Mouse (Mus musculus) left cerebral cortex, adult 8-10 months (tissue): ENCODE data around the gene Cog8. TPM values are rescaled to one million over a fixed set of nuclear protein-coding genes. Genes with fewer than 3 reads are reported as not detected.
"Not testable (repeated sequence)": the region's sequence is repeated elsewhere in the genome, so short reads cannot be mapped to it uniquely, and the experiment has no call there.

Experiments
- DNase-seq, 2 experiments: peaks; one replicate each; pipeline ENCODE4 v3.0.0; 2022; ENCODE audit warnings: low spot score in 2 of 2
- microRNA-seq, 2 experiments: library from miRNA; unstranded; fragments of <30 nt; microRNA quantifications; one replicate each; pipeline ENCODE4 v1.2.0; 2022
- total RNA-seq, 4 experiments: library from RNA; stranded (reverse); gene quantifications; 2 replicates each; pipeline ENCODE4 v1.2.4; 2022

Gene Cog8
- total RNA-seq, 4 experiments from 2014 or later: 25.3 to 26.4 (median 26.3) TPM

DNA sequence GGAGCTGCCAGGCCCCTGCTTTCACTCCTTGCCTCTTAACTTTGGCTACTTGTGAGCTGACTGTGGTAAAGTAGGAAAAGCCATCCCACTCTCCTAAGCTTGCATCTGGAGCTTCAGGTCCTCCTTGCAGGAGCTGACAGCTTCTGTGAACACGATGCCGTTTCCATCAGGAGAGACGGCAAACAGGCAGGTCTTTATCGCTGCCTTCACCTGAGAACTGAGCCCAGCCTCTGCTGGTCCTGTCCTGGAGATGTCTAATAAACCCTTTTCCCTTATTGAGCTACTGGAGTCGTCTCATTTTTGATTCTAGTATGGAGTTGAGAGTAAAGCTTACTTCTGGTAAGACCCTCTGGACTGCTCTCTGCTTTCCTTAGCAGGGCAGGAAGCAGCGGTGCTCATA lies 11.0 kb downstream of the Cog8 start:
- no peak for DNase-seq

DNA sequence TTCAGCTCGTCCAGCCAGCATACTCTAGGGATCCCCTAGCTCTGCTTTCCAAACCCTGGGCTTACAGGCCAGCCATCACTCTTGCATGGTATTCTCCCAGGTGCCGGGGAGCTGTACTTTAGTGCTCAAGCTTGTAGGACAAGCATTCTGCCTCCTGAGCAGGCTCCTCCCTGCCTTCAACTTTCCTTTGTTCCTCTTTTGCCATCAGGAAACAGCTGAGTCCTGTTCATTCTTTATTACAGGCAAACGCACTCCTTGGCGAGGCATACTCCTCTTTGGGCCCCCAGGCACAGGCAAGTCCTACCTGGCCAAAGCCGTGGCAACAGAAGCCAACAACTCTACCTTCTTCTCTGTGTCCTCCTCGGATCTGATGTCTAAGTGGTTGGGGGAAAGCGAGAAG lies 15.9 kb downstream of the Cog8 start:
- no peak for DNase-seq

DNA sequence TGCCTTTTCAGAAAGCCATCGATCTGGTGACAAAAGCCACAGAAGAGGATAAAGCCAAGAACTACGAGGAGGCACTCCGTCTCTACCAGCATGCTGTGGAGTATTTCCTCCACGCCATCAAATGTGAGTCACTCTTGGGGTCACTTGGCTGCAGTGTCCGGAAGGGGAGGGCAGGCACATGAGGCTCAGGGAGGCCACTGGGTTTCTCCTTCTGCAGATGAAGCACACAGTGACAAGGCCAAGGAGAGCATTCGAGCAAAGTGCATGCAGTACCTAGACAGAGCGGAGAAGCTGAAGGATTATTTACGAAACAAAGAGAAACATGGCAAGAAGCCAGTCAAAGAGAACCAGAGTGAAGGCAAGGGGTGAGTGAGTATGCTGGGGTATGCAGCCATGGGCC lies 19.9 kb downstream of the Cog8 start:
- no peak for DNase-seq

DNA sequence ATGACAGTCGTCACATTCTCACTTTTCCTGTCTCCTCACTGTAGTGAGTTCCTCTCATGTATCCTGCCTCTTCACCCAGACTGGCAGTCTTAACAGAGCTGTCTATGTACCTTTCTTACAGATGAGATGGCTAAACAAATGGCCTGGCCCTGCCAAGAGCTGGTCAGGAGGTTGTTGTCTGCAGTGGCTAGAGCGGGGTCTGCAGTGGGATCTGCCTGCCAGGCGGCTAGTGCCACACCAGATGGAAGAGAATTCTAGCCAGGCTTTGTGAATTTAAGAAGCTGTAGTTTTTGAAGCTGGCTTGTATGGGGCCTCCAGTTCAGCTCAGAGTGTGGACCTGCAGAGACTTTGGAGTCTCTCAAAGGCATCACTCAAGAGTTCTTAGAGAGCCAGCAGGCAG lies 20.8 kb downstream of the Cog8 start:
- DNase-seq: no peak

DNA sequence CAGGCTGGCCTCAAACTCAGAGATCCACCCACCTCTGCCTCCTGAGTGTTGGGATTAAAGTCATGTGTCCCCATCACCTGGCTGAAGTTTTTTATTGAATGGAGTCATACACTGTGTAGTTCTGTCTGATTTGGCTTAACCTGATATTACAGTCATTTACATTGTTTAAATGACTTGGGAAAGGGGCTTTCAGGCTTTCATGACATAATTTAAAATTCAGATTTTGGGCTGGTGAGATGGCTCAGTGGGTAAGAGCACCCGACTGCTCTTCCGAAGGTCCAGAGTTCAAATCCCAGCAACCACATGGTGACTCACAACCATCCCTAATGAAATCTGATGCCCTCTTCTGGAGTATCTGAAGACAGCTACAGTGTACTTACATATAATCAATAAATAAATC lies 22.9 kb downstream of the Cog8 start:
- DNase-seq: not testable (repeated sequence)

DNA sequence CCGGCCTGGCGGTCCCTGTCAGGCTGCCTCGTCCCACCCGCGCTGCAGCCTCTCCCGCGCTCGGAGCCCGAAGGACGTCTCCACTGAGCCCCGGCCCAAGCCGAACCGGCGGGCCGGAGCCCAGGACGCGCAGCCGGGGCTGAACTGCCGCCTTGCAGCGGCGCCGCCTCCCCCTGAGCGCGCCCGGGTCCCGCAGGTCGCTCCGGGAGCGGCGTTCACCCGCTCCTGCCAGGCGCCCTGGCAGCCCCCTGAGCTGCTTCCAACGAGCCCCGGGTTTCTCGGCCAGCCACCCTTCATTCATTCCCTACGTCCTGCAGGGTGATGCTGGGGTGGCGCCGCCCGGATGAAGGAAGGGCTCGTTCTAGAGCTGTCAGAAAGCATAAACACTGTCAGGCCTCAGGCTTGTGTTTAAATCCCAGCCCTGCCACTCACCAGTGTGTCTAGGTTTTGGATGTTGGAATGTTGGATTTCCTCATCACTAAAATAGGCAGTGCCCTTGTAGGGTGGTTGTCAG lies 24.9 kb downstream of the Cog8 start:
- no peak for DNase-seq

DNA sequence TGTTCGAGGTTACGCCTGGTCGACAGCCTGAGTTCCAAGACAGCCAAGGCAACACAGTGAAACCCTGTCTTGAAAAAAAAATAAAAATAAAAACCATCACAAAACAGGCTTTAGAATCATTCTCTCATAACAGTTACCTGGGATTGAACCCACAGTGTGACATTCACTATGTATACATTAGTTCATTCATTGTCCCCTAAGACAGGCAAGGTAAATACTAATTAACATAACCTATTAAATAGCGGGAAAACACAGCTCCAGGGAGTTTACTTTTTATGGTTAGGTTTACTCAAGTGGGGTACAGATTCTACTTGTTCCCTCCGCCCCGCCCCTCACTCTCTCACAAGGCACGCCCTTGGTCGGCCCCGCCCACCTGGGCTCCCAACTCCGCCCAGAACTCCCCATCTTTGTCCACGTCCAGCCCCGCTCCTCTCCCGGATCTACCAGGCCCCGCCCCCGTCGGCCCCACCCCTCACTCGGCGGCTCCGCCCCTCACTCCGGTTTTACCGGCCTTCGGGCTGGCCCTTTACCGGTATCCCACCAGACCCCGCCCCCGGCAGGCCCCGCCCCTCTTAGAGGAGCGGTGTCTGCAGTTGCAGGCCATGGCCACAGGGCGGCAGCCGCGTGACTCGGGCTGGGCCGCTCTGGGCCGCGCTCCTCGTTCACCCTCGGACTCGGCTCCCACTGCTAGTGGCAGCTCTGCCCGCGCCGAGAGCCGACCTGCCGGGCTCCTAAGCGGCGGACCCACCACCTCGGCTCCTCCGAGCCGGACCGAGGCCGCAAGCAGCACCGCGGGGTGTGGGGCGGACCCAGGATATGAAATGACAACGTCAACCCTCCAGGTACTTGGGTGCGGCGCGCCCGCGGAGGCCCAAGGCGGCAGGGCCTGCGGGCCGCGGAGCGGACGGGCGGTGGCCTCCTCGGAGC lies 25.6 kb downstream of the Cog8 start, which contains the start of gene Vps4a:
Vps4a (plus strand) TSS at position 573 of the 927 bp plus-strand sequence.
- DNase-seq: peak; percentile 89 to 91

DNA sequence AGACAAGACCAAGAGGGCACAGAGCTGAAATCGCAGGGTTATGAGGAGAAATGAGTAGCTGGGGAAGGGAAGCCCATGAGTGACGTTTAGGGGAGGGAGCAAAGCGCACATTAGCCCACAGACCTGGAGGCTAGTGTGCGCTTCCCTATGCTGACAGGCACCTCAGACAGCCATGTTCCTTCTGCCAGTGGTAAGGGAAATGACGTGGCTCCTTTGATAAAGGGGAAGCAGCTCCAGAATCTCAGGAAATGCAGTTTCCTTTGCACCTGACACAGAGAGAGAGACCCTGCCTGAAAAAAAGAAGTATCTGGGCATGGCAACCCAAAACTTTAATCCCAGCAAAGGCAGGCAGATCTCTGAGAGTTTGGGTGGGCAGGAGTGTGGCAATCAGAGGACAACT lies 26.4 kb downstream of the Cog8 start:
- DNase-seq: no peak

DNA sequence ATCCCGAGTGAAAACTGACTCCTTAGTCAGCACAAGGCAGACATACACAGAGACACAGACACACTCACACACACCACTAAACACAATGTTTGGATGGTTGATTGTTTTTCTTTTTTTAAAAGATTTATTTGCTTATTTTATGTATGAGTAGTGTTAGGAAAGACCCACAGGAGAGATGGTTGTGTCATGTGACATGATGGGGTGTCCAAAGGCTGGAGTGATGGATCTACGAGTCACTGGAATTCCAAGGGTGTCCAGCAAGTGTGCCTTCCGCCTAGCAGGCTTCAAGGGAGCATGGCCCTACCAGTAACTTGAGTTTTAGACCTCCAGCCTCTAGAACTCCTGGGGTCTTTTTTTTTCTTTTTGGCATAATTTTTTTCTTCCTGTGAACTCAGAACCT lies 27.2 kb downstream of the Cog8 start:
- DNase-seq: no peak

DNA sequence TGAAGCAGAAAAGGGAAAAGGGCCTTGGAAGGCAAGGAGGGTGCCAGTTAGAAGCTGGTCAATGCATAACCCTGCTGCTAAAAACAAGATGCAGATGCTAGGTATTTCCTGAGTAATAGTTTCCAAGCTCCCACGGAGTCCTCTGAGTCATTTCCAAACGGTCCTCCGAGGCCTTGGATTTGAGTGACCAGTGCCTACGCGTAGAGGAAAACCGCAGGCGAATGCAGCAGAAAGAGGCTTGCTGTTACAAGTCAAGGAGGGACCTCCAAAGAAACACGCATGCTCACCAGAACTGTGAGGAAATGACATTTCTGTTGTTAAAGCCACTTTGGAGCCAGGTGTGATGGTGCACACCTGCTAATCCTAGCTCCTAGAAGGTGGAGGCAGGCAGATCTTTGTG lies 33.0 kb downstream of the Cog8 start:
- no peak for DNase-seq

DNA sequence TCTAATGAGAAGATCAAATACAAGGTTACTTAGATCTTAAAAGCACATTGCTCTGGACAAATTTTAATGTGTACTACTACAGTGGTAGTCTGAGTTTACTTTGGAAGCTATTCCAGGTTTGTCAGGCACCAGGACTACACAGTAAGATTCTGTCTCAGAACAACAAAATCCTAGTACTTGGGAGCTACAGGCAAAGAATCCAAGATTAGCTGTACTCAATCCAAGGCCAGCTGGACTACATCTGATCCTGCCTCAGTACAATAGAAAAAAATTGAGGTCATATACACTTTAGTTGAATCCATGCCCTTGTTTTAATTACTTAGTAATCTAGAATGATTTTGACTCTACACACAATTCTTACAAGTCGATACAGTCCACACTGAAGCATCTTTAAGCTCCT lies 41.6 kb downstream of the Cog8 start:
- no peak for DNase-seq

DNA sequence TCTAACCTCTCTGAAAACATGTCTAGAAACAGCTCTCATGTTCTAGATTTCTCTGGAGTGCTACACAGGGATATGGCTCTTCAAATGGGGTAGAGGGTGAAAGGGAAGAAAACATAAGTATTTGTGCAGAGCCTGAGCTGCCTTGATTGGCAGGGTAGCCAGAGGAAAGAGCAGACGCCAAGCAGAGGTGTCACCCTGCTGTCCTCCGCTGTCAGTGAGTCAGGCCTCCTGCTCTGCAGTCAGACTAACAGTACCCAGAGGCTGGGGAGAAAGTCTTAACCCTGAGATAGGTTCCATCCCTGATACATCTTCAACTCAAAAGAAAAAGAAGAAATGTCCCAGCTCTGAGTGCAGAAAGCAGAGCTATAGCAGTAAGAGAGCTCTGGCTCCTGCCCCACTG lies 43.8 kb downstream of the Cog8 start:
- DNase-seq: no peak

DNA sequence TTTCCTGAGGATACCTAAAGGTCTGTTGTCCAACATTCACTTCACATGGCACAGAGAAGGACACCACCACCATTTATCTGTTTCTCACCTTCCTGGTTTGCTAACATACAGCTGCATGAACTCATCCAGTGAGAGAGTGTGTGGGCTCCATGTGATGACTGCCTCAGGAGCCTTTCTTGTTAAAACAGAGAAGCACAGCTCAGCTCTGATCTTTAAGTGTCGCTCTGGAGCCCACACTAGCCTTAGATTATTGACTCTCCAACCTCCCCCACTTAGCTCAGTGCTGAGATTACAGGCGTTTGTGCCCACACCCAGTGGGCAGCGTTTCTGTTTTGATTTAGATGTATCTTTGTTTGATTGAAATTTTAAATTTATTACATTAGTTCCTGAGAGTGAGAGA lies 48.7 kb downstream of the Cog8 start:
- DNase-seq: peak in 1 of 2 experiments; percentile 53

DNA sequence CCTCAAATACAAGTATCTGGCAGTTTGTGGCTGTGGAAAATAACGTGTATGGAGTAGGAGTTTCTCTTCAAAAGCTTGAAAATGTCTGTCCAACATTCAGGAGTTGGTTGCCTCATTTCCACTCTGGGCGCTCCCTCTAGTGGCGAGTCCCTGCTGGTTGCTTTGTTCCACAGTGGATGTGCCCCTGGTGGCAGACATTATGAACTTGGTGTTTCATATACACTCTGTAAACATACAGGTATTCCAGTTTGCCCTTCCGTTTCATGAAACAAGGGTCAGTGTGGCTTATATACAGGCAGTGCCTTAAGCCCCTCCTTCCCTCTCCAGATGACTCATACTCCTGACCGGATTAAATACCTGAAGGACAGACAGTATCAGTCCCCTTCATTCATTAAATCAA lies 54.0 kb downstream of the Cog8 start:
- DNase-seq: peak; percentile 69 to 77

DNA sequence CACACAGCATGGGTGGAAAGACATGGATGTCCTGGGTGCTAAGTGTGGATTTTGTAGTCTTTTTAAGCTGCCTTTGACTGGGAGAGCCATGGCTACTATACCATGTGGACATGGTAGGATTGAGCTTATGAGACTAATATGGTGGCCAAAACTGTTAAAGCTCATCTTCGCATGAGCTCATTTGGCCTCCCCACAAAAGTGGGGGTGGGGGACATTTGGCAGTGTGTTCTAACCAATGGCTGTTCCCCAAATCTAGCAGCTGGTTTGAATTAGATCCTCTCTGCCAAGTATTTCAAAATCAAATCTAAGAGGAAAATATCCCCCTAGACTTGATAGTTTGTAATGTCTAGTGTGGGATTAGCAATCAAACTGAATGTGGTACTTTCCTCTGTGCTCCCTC lies 57.4 kb downstream of the Cog8 start:
- DNase-seq: no peak

DNA sequence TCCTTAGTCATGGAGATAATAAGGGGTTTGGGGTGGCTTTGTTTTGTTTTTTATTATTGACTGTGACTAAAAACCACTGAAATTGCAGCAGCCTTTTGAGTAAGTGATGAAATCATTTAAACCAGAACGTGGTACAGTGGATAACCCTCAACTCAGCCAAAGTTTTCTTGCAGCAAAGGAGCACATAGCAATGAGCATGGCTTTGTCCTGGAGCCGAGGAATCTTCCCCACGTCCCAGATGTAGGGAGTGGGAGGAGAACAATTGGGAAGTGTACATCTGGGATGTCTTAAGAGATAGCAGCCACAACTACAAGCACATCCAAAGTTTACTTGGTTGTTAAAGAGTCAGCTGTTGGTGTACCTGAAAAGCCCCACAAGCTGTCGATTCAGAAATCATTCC lies 59.1 kb downstream of the Cog8 start:
- no peak for DNase-seq

DNA sequence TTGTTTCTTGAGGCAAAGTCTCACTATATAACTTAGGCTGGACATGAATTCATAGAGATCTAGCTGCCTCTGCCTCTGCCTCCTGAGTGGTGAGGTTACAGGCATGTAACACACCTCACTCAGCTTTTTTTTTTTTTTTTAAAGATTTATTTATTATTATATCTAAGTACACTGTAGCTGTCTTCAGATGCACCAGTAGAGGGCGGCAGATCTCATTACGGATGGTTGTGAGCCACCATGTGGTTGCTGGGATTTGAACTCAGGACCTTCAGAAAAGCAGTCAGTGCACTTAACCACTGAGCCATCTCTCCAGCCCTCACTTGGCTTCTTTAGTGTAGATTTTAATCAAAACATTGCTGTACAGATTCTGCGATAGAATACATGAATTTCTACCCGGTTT lies 60.1 kb downstream of the Cog8 start:
- not testable (repeated sequence) for DNase-seq

Small RNA genes lying within 50 kb of the gene (microRNA-seq; reads per million reads assigned to microRNA genes)
- gene Mir7075: 0.42 to 1.5 reads per million in 2 experiments

Other genes starting within 250 kb of the Cog8 start
- 1 to 10 TPM; 1.2 to 3.1 (median 1.7) TPM for gene Has3, start 186.4 kb downstream of the Cog8 start, total RNA-seq
- 10 to 100 TPM; 31.8 to 37.7 (median 33.7) TPM for gene Utp4, start 163.1 kb downstream of the Cog8 start, total RNA-seq
- gene Sntb2, start 120.9 kb downstream of the Cog8 start, total RNA-seq: 10 to 100 TPM; 17.4 to 18.9 (median 18.9) TPM
- 100 to 1,000 TPM; 115 to 126 (median 119) TPM for gene Vps4a, start 25.5 kb downstream of the Cog8 start, total RNA-seq
- gene Pdf, start 8.1 kb downstream of the Cog8 start, total RNA-seq: 10 to 100 TPM; 24.2 to 29.8 (median 27.6) TPM
- gene Nip7, start 188 bp upstream of the Cog8 start, total RNA-seq: 10 to 100 TPM; 43.3 to 54.1 (median 44.1) TPM
- gene Tmed6, start 9.0 kb upstream of the Cog8 start, total RNA-seq: not detected
- 10 to 100 TPM; 37.2 to 42.3 (median 38.5) TPM for gene Terf2, start 39.9 kb upstream of the Cog8 start, total RNA-seq
- 100 to 1,000 TPM; 101 to 106 (median 102) TPM for gene Cyb5b, start 94.0 kb upstream of the Cog8 start, total RNA-seq
- gene Nfat5, start 236.8 kb upstream of the Cog8 start, total RNA-seq: 10 to 100 TPM; 46.1 to 69.6 (median 60.0) TPM